Mouse (Mus musculus): ENCODE results near the gene 4632433K11Rik. TPM values are rescaled to one million over a fixed set of nuclear protein-coding genes. Genes with fewer than 3 reads are reported as not detected.

The 4632433K11Rik gene
- total and polyA plus RNA-seq, 3 experiments = not detected

GRCm38 (mm10) chr7:5047313-5047712 is 13.4 kb downstream of the 4632433K11Rik start:
- H3K9ac ChIP-seq (ENCODE audit: insufficient read depth, low read depth) = no peak overlapping the region
- peaks cover 0 to 2% of the 10 kb centered on the region in 2 experiments for H3K36me3 ChIP-seq (replicated peaks in 1 of 2; ENCODE audit: control insufficient read depth in 1 of 2, insufficient read depth in 1 of 2, low read length in 1 of 2)
- no peaks in the 10 kb centered on the region for H3K79me2 ChIP-seq (replicated peaks; ENCODE audit: control insufficient read depth, extremely low read depth, insufficient read depth, poor library complexity, severe bottlenecking)
- 0 out of 2 replicates have a peak, but pooled peaks have one; percentile 59 for TF ChIP-seq E2F4 (IDR thresholded peaks at IDR 0.05; ENCODE audit: insufficient replicate concordance, low read depth, low read length)
- TF ChIP-seq CTCF (conservative IDR thresholded peaks at IDR 0.05 in 1 of 2, IDR thresholded peaks at IDR 0.05 in 1 of 2; ENCODE audit: low read depth in 2 of 2, low read length in 2 of 2) = peak; percentile 15 to 88; a peak in 2 of 4 replicates
- TF ChIP-seq ZMIZ1 (IDR thresholded peaks at IDR 0.05; ENCODE audit: low read depth, low read length) = no peak
- TF ChIP-seq BHLHE40 (IDR thresholded peaks at IDR 0.05; ENCODE audit: low read depth, low read length) = no peak
- no peak for TF ChIP-seq GABPA (IDR thresholded peaks at IDR 0.05; ENCODE audit: insufficient replicate concordance, low read depth, low read length)
- no peak for TF ChIP-seq USF2 (conservative IDR thresholded peaks at IDR 0.05; ENCODE audit: low read depth, low read length)
- no peak for TF ChIP-seq NRF1 (IDR thresholded peaks at IDR 0.05; ENCODE audit: low read depth, low read length)
- TF ChIP-seq SMC3 (IDR thresholded peaks at IDR 0.05; ENCODE audit: low read depth, low read length) = peak; percentile 69
- TF ChIP-seq RAD21 (IDR thresholded peaks at IDR 0.05; ENCODE audit: low read depth, low read length) = peak; percentile 81
- TF ChIP-seq MEF2A (IDR thresholded peaks at IDR 0.05; ENCODE audit: borderline replicate concordance, low read depth, low read length) = no peak
- TF ChIP-seq ZKSCAN1 (IDR thresholded peaks at IDR 0.05; ENCODE audit: borderline replicate concordance, low read depth, low read length) = no peak
- no peak overlapping the region for H3K4me2 ChIP-seq (ENCODE audit: insufficient read depth, low read depth, poor library complexity, severe bottlenecking)
- no peak overlapping the region for H3K27ac ChIP-seq (ENCODE audit: insufficient read depth, low read depth)
- H3K4me3 ChIP-seq (replicated peaks in 1 of 3; ENCODE audit: low read depth in 2 of 3, low read length in 2 of 3, poor library complexity in 1 of 3) = no peak overlapping the region
- dilution Hi-C loops (cut with MboI; ENCODE audit: extremely low pct_ligation_motif_present, extremely low pct_unique_long_range_greater_than_20kb, low sequenced_read_pairs) = no loop called here
- H3K4me1 ChIP-seq (ENCODE audit: control insufficient read depth in 1 of 2, insufficient read depth in 2 of 2) = peaks cover 16 to 30% of the 10 kb centered on the region in 2 experiments
- in situ Hi-C loops (cut with MboI; ENCODE audit: low pct_ligation_motif_present, low pct_unique_long_range_greater_than_20kb, low sequenced_read_pairs) = no loop called here
- peak; percentile 48 for DNase-seq (ENCODE audit: extremely low read depth)
- no peaks in the 10 kb centered on the region for H3K27me3 ChIP-seq (replicated peaks)
- no peaks in the 10 kb centered on the region for H3K9me3 ChIP-seq (replicated peaks; ENCODE audit: low read length)

GRCm38 (mm10) chr7:5051193-5052192 is 17.6 kb downstream of the 4632433K11Rik start, which contains the start of gene Zfp580:
Gene Zfp580 (plus strand): TSS chr7:5051538.
- dilution Hi-C loops (cut with MboI; ENCODE audit: extremely low pct_ligation_motif_present, extremely low pct_unique_long_range_greater_than_20kb, low sequenced_read_pairs) = no loop called here
- Histone ChIP-seq H3K27me3 (replicated peaks) (no peaks in the 10 kb centered on the region), H3K27ac (ENCODE audit: insufficient read depth, low read depth) (peak within 1 kb of the TSS; percentile 26; the same call in 1 of the 2 replicates), H3K9ac (ENCODE audit: insufficient read depth, low read depth) (peak within 1 kb of the TSS; percentile 90), H3K36me3 (replicated peaks in 1 of 2; ENCODE audit: control insufficient read depth in 1 of 2, insufficient read depth in 1 of 2, low read length in 1 of 2) (peaks cover 0 to 11% of the 10 kb centered on the region in 2 experiments), H3K79me2 (replicated peaks; ENCODE audit: control insufficient read depth, extremely low read depth, insufficient read depth, poor library complexity, severe bottlenecking) (no peaks in the 10 kb centered on the region), H3K4me2 (ENCODE audit: insufficient read depth, low read depth, poor library complexity, severe bottlenecking) (peak within 1 kb of the TSS; percentile 95), H3K9me3 (replicated peaks; ENCODE audit: low read length) (no peaks in the 10 kb centered on the region), H3K4me3 (replicated peaks in 1 of 3; ENCODE audit: low read depth in 2 of 3, low read length in 2 of 3, poor library complexity in 1 of 3) (peak within 1 kb of the TSS; percentile 70 to 72 (median 71)), H3K4me1 (ENCODE audit: control insufficient read depth in 1 of 2, insufficient read depth in 2 of 2) (peaks cover 7 to 23% of the 10 kb centered on the region in 2 experiments)
- DNase-seq (ENCODE audit: extremely low read depth) = peak; percentile 72
- in situ Hi-C loops (cut with MboI; ENCODE audit: low pct_ligation_motif_present, low pct_unique_long_range_greater_than_20kb, low sequenced_read_pairs) = loop anchor here (5.0 kb wide), 1 partner anchor 109 kb away; no protein-coding TSS in a partner anchor
- TF ChIP-seq E2F4 (IDR thresholded peaks at IDR 0.05; ENCODE audit: insufficient replicate concordance, low read depth, low read length) = no peak
- peak; percentile 56; the same call in 1 of the 2 replicates for TF ChIP-seq KAT2A (IDR thresholded peaks at IDR 0.05; ENCODE audit: insufficient replicate concordance, low read length)
- no peak for TF ChIP-seq RAD21 (IDR thresholded peaks at IDR 0.05; ENCODE audit: low read depth, low read length)
- TF ChIP-seq ELF1 (IDR thresholded peaks at IDR 0.05; ENCODE audit: low read depth, low read length) = peak; percentile 60; the same call in 1 of the 2 replicates
- TF ChIP-seq EP300 (IDR thresholded peaks at IDR 0.05; ENCODE audit: low read length) = no peak
- 0 out of 2 replicates have a peak, but pooled peaks have one; percentile 58 for TF ChIP-seq MYC (IDR thresholded peaks at IDR 0.05; ENCODE audit: low read depth, low read length)
- TF ChIP-seq UBTF (IDR thresholded peaks at IDR 0.05; ENCODE audit: low read depth, low read length) = peak; percentile 96
- no peak for TF ChIP-seq PAX5 (IDR thresholded peaks at IDR 0.05; ENCODE audit: low read length)
- no peak for TF ChIP-seq JUND (conservative IDR thresholded peaks at IDR 0.05; ENCODE audit: low read depth, low read length)
- peak; percentile 60; the same call in 1 of the 2 replicates for TF ChIP-seq POLR2A (IDR thresholded peaks at IDR 0.05; ENCODE audit: low read depth, low read length)
- peak; percentile 2 for TF ChIP-seq SMC3 (IDR thresholded peaks at IDR 0.05; ENCODE audit: low read depth, low read length)
- TF ChIP-seq IRF4 (IDR thresholded peaks at IDR 0.05; ENCODE audit: low read depth, low read length) = peak; percentile 70
- no peak for TF ChIP-seq JUN (IDR thresholded peaks at IDR 0.05; ENCODE audit: insufficient read depth, low read depth, low read length)
- TF ChIP-seq CTCF (conservative IDR thresholded peaks at IDR 0.05 in 1 of 2, IDR thresholded peaks at IDR 0.05 in 1 of 2; ENCODE audit: low read depth in 2 of 2, low read length in 2 of 2) = no peak
- TF ChIP-seq CHD2 (IDR thresholded peaks at IDR 0.05; ENCODE audit: low read length) = 0 out of 2 replicates have a peak, but pooled peaks have one; percentile 62
- peak; percentile 72; the same call in 1 of the 2 replicates for TF ChIP-seq MAZ (IDR thresholded peaks at IDR 0.05; ENCODE audit: low read depth, low read length)
- TF ChIP-seq ZMIZ1 (IDR thresholded peaks at IDR 0.05; ENCODE audit: low read depth, low read length) = no peak; the same call in none of the 2 replicates
- TF ChIP-seq MAFK (IDR thresholded peaks at IDR 0.05; ENCODE audit: insufficient replicate concordance, low read length) = no peak
- peak; percentile 72 for TF ChIP-seq HCFC1 (IDR thresholded peaks at IDR 0.05; ENCODE audit: low read depth, low read length)
- TF ChIP-seq MXI1 (IDR thresholded peaks at IDR 0.05; ENCODE audit: low read depth, low read length) = peak; percentile 79
- TF ChIP-seq TCF12 (IDR thresholded peaks at IDR 0.05; ENCODE audit: low read depth, low read length) = peak; percentile 77
- peak; percentile 66 for TF ChIP-seq NELFE (IDR thresholded peaks at IDR 0.05; ENCODE audit: low read depth, low read length)
